Mouse (Mus musculus) liver, adult 2 months (tissue): Measurements from ENCODE around the gene Bglap3. TPM values are rescaled to one million over a fixed set of nuclear protein-coding genes. Genes with fewer than 3 reads are reported as not detected.
"Not testable (repeated sequence)": the region's sequence is repeated elsewhere in the genome, so short reads cannot be mapped to it uniquely, and the experiment has no call there.

Experiments
- DNase-seq: peaks from one replicate; pipeline ENCODE4 v3.0.0-alpha.2; 2011; ENCODE audit warnings: low read depth, low spot score; ENCODE audit errors: extremely low read depth
- H3K27ac ChIP-seq: fragments of 200-500 bp; replicated peaks from 2 replicates; pipeline ENCODE4 v1.5.1; 2012; ENCODE audit warnings: low read depth, mild to moderate bottlenecking, control low read depth, inconsistent platforms, low read length; ENCODE audit not compliant: insufficient read depth
- H3K27me3 ChIP-seq: fragments of 200-500 bp; 2 replicates; pipeline ENCODE4 v1.6.1; 2012; ENCODE audit warnings: mild to moderate bottlenecking, moderate library complexity, low read length, inconsistent platforms; ENCODE audit not compliant: control insufficient read depth, insufficient read depth
- H3K36me3 ChIP-seq: fragments of 200-500 bp; 2 replicates; pipeline ENCODE4 v1.6.1; 2012; ENCODE audit warnings: low read length, inconsistent platforms; ENCODE audit not compliant: control insufficient read depth, insufficient read depth
- H3K4me1 ChIP-seq: fragments of 200-500 bp; 2 replicates; pipeline ENCODE4 v1.6.1; 2011; ENCODE audit warnings: low read length; ENCODE audit not compliant: control insufficient read depth, insufficient read depth
- H3K4me3 ChIP-seq: fragments of 200-500 bp; 2 replicates; pipeline ENCODE4 v1.5.1; 2011; ENCODE audit warnings: low read depth, mild to moderate bottlenecking, control low read depth, low read length, moderate library complexity; ENCODE audit not compliant: insufficient read depth
- H3K79me2 ChIP-seq: fragments of 200-500 bp; 2 replicates; pipeline ENCODE4 v1.6.1; 2012; ENCODE audit warnings: inconsistent platforms, mild to moderate bottlenecking, low read length, moderate library complexity; ENCODE audit not compliant: control insufficient read depth, insufficient read depth
- H3K9ac ChIP-seq: fragments of 200-500 bp; 2 replicates; pipeline ENCODE4 v1.6.1; 2012; ENCODE audit warnings: low read depth, mild to moderate bottlenecking, control low read depth, inconsistent platforms, low read length
- CTCF ChIP-seq: fragments of 200-500 bp; IDR thresholded peaks from 2 replicates; pipeline ENCODE4 v1.5.1; 2011; ENCODE audit warnings: low read depth, low read length, control low read depth
- POLR2A ChIP-seq: fragments of 200-500 bp; IDR thresholded peaks from 2 replicates; pipeline ENCODE4 v1.6.1; 2011; ENCODE audit warnings: low read length, control low read depth; ENCODE audit not compliant: insufficient read depth; ENCODE audit errors: extremely low read depth
- WGBS: fragments of 180-500 bp; shearing (Covaris S2); methylation state at CpG from one replicate; pipeline ENCODE4 v1.1.7; 2018; 5-methylcytosine and 5-hydroxymethylcytosine counted together
- polyA plus RNA-seq: library from polyadenylated mRNA; depleted of rRNA; stranded (reverse); fragments of >200 nt; gene quantifications from 2 replicates; pipeline ENCODE4 v1.2.3, GENCODE M21; 2012
- total RNA-seq: library from RNA; depleted of rRNA; stranded (reverse); fragments of >200 nt; gene quantifications from 2 replicates; pipeline ENCODE4 v1.2.3, GENCODE M21; 2014

The Bglap3 gene
- total and polyA plus RNA-seq, 2 experiments: 0.74 to 2.0 TPM

GRCm38 (mm10) chr3:88403522-88404230 is 31.1 kb upstream of the Bglap3 start:
- TF ChIP-seq CTCF (no peak), POLR2A (no peak)
- H3K4me1 ChIP-seq: peaks cover 7% of the 10 kb centered on the region
- peaks cover 2% of the 10 kb centered on the region; the same call in 1 of the 2 replicates for H3K36me3 ChIP-seq
- no peak overlapping the region for H3K9ac ChIP-seq
- no peak for DNase-seq
- no peak overlapping the region for H3K27ac ChIP-seq
- no peak overlapping the region for H3K4me3 ChIP-seq
- WGBS: 92% methylated on average over 10 of the region's 10 CpGs
- no peaks in the 10 kb centered on the region for H3K27me3 ChIP-seq
- H3K79me2 ChIP-seq: peaks cover 4% of the 10 kb centered on the region; the same call in 1 of the 2 replicates

- 85% methylated on average over 2 of the region's 2 CpGs for WGBS
Observed at GRCm38 (mm10) chr3:88398666-88399065, 26.1 kb upstream of the Bglap3 start.

GRCm38 (mm10) chr3:88395742-88396141 is 23.2 kb upstream of the Bglap3 start:
- Histone ChIP-seq H3K27ac (no peak overlapping the region), H3K4me1 (no peaks in the 10 kb centered on the region), H3K27me3 (no peaks in the 10 kb centered on the region), H3K4me3 (no peak overlapping the region), H3K9ac (no peak overlapping the region), H3K36me3 (no peaks in the 10 kb centered on the region), H3K79me2 (no peaks in the 10 kb centered on the region; the same call in 1 of the 2 replicates)
- TF ChIP-seq POLR2A (no peak), CTCF (no peak)
- DNase-seq: no peak
- WGBS: 92% methylated on average over 8 of the region's 8 CpGs

More at GRCm38 (mm10) chr3:88398666-88399065, 26.1 kb upstream of the Bglap3 start:
- Histone ChIP-seq H3K9ac (no peak overlapping the region), H3K79me2 (no peaks in the 10 kb centered on the region; the same call in 1 of the 2 replicates), H3K4me3 (no peak overlapping the region), H3K27ac (no peak overlapping the region), H3K36me3 (no peaks in the 10 kb centered on the region; the same call in 1 of the 2 replicates), H3K27me3 (no peaks in the 10 kb centered on the region), H3K4me1 (no peaks in the 10 kb centered on the region)
- no peak for TF ChIP-seq CTCF
- TF ChIP-seq POLR2A: no peak
- DNase-seq: no peak

DNA sequence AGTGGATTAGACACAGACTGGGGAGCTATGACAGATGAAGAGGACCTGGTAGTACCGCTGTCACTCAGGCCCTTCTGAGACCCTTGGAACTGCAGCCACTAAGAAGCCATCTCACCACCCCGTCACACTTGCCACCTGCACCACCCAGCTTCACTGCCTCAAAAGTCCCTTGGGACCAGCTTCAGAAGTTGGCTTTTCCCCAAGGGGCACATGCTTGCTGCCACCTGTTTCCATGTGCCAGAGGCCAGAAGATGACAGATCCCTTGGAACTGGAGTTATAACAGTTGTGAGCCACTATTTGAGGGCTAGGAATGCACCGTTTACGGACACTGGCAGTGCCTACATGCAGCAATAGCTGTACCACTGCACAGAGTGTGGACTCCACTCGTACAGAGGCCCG is 22.7 kb upstream of the Bglap3 start:
- 96% methylated on average over 6 of the region's 6 CpGs for WGBS
- no peak for DNase-seq
- Histone ChIP-seq H3K27ac (no peak overlapping the region), H3K27me3 (no peaks in the 10 kb centered on the region), H3K4me3 (no peak overlapping the region), H3K9ac (no peak overlapping the region), H3K79me2 (no peaks in the 10 kb centered on the region), H3K4me1 (no peaks in the 10 kb centered on the region), H3K36me3 (no peaks in the 10 kb centered on the region)
- TF ChIP-seq CTCF (no peak), POLR2A (no peak)

DNA sequence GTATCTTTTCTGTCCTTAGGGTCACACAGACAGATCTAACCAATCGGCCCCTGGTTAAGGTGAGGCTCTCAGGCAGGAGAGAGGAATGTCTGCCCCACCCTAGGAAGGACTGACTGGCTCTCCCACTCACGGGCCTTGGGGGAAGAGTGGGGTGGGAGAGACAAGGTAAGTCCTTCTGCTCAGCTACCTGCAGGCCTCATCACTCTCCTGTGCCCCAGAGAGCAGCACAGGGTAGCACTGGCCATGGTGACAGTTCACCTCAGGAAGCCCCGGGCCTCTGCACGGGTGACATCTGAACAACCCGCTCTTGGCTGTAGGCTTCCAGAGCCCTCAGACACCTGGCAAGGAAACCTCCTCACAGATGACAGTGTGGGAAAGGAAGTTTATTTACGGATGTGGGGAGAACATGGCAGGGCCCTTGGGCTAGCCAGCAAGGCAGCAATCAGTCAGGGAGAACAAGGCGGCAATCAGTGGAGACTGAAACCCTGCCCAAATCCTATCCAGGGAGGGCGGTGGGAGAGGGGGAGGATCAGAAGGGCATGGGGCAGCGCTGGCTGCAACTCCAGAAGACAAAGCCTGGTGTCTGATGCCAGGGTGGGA is 21.3 kb upstream of the Bglap3 start:
- Histone ChIP-seq H3K36me3 (no peaks in the 10 kb centered on the region), H3K4me3 (no peak overlapping the region), H3K27me3 (no peaks in the 10 kb centered on the region), H3K27ac (no peak overlapping the region), H3K79me2 (no peaks in the 10 kb centered on the region), H3K9ac (no peak overlapping the region), H3K4me1 (no peaks in the 10 kb centered on the region)
- no peak for DNase-seq
- TF ChIP-seq CTCF: no peak
- no peak for TF ChIP-seq POLR2A
- WGBS: 96% methylated on average over 9 of the region's 9 CpGs

- Histone ChIP-seq H3K36me3 (no peaks in the 10 kb centered on the region), H3K4me1 (no peaks in the 10 kb centered on the region), H3K9ac (no peak within 1 kb of the TSS), H3K79me2 (no peaks in the 10 kb centered on the region), H3K27ac (no peak within 1 kb of the TSS), H3K4me3 (no peak within 1 kb of the TSS), H3K27me3 (no peaks in the 10 kb centered on the region)
- DNase-seq: no peak
- WGBS: 74% methylated on average over 5 of the region's 5 CpGs
- TF ChIP-seq CTCF (no peak), POLR2A (no peak)
Observed at GRCm38 (mm10) chr3:88384364-88384763, 11.8 kb upstream of the Bglap3 start, which contains the start of gene Bglap. Bglap (minus strand) TSS chr3:88384464.

DNA sequence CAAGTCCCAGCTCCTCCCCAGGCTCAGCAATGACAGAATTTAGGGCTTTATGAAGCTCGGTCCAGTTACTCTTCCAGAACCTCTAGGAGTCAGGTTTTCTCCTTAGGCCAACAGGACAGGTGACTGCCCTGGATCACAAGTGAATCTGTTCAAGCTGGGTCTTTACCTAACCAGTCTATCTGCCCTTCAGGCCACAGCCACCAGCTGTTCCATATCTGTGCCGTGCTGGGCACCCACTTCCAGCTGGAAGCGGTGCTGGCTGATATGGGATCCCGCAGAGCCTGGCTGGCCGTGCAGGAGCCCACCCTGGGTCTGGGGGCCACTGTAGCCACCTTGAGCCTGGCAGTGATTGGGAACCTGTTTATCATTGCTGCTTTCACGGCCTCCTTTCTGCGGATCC is 9.8 kb upstream of the Bglap3 start:
- WGBS: 38% methylated on average over 1 of the region's 7 CpGs
- H3K9ac ChIP-seq, H3K27me3 ChIP-seq, DNase-seq, H3K36me3 ChIP-seq, H3K4me3 ChIP-seq, H3K79me2 ChIP-seq, H3K27ac ChIP-seq, H3K4me1 ChIP-seq: not testable (repeated sequence)
